ENCODE assay signal across 12 mouse cellular contexts in the genomic region with DNA sequence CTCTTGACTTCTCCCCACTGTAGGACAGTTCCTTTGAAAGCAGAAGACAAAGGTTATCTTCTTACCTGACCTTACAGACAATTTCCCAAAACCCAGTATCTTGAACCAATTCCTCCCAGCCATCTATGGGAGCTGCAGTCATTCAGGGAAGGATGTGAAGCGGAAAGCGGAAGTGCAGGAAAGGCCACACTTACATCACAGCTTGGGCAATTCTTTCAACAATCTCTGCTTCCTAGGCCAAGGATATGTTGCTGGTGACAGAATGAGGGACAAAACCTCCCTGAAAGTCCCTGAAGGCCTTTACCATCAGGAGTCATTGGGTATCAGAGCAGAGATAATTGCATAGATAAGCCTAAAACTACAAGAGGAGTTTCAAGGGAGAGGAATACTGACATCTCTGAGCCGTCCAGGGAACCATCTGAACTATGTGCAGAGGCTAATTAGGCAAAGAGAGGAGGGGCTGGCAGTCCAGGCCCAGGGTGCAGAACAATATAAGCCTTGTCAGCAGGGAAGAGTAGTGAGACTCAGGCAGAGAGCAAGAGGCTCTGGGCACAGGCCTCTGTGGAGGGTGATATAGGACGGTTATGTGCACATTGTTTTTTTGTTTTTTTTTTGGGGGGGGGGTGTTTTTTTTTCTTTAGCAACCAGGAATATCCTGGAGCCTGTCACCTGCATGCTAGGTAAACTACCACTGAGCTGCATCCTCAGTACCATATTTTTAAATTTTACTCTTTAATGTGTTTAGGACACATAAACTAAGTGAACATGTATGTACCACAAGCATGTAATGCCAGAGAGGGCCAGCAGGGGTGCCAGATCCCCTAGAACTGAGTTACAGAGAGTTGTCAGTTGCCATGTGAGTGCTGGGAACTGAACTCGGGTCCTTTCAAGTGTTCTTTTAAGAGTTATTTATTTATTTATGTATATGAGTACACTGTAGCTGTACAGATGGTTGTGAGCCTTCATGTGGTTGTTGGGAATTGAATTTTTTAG. TPM values are rescaled to one million over a fixed set of nuclear protein-coding genes. Genes with fewer than 3 reads are reported as not detected.
DNase-seq lines count a peak whose midpoint lies in the region; ATAC-seq and TF ChIP-seq lines count a peak whose summit lies in the region.
"Had no signal": no experiment of that assay in that cellular context is flagged by ENCODE, and none has a peak within 500 bp of the region (broad histone marks: within the 10 kb centered on the region; RNA-seq: fewer than 3 reads in every experiment).

No protein-coding gene starts in this region.

- H3K4me1 ChIP-seq in liver, adult 2 months (ENCODE audit: control insufficient read depth, insufficient read depth, low read length) = 0 out of 2 replicates have a peak, but pooled peaks cover 1% of the 10 kb centered on the region
- H3K4me1 ChIP-seq in liver, embryonic 12.5 days = peaks cover 52% of the 10 kb centered on the region
- H3K4me1 ChIP-seq in MEL (ENCODE audit: control insufficient read depth in 1 of 2, insufficient read depth in 2 of 2, low read length in 2 of 2) = peaks cover 13 to 29% of the 10 kb centered on the region in 2 experiments

- peak; percentile 34 to 40 for DNase-seq in cerebellum, postnatal 10 days
- no peak for DNase-seq in cerebellum, adult 8-10 months
- DNase-seq in liver, adult 2 months (ENCODE audit: extremely low read depth, low read depth, low spot score) = no peak
- DNase-seq in MEL (ENCODE audit: low read depth, low spot score) = peak; percentile 75
- DNase-seq in urinary bladder, postnatal 36 days (ENCODE audit: low spot score in 2 of 2) = no peak
- DNase-seq in ovary, postnatal 10 days (ENCODE audit: low spot score) = no peak
- DNase-seq: embryo, embryonic 11 days; heart, postnatal 10 days; liver, embryonic 13.5 days; midbrain, embryonic 14.5 days had no signal

- no peak overlapping the region for H3K9ac ChIP-seq in liver, adult 2 months (ENCODE audit: low read depth, low read length)
- no peak overlapping the region for H3K9ac ChIP-seq in liver, embryonic 12.5 days
- no peak overlapping the region for H3K9ac ChIP-seq in MEL (ENCODE audit: control insufficient read depth, low read depth, low read length, poor library complexity, severe bottlenecking)
- H3K9ac ChIP-seq: liver, embryonic 13.5 days had no signal

- H3K4me2 ChIP-seq in liver, embryonic 12.5 days = no peak overlapping the region
- H3K4me2 ChIP-seq: liver, embryonic 13.5 days had no signal

- no peak for TF ChIP-seq EP300 in MEL (IDR thresholded peaks at IDR 0.05; ENCODE audit: low read depth in 1 of 2, low read length in 2 of 2)

- TF ChIP-seq CTCF in liver, adult 2 months (IDR thresholded peaks at IDR 0.05; ENCODE audit: low read depth, low read length) = peak; percentile 4; the same call in 1 of the 2 replicates
- peak; percentile 33 to 46 (median 37); a peak in 5 of 6 replicates for TF ChIP-seq CTCF in MEL (IDR thresholded peaks at IDR 0.05 in 2 of 3, conservative IDR thresholded peaks at IDR 0.05 in 1 of 3; ENCODE audit: control insufficient read depth in 1 of 3, insufficient read depth in 1 of 3, low read depth in 2 of 3, low read length in 3 of 3, poor library complexity in 1 of 3, severe bottlenecking in 1 of 3)

- TF ChIP-seq POLR2A in liver, adult 2 months (IDR thresholded peaks at IDR 0.05; ENCODE audit: extremely low read depth, insufficient read depth, low read length) = no peak
- TF ChIP-seq POLR2A in MEL (IDR thresholded peaks at IDR 0.05; ENCODE audit: control insufficient read depth in 1 of 2, insufficient read depth in 1 of 2, low read depth in 1 of 2, low read length in 2 of 2, poor library complexity in 1 of 2) = no peak

- H3K79me2 ChIP-seq in liver, adult 2 months (ENCODE audit: control insufficient read depth, insufficient read depth, low read length) = no peaks in the 10 kb centered on the region
- H3K79me2 ChIP-seq in MEL (ENCODE audit: control insufficient read depth, insufficient read depth, low read length, poor library complexity) = no peaks in the 10 kb centered on the region

- WGBS in liver, adult 2 months = 88% methylated on average over 5 of the region's 5 CpGs
- 80% methylated on average over 5 of the region's 5 CpGs for WGBS in liver, embryonic 12.5 days (ENCODE audit: insufficient replicate concordance)

- no peaks in the 10 kb centered on the region for H3K27me3 ChIP-seq in liver, adult 2 months (ENCODE audit: control insufficient read depth, insufficient read depth, low read length)
- no peaks in the 10 kb centered on the region for H3K27me3 ChIP-seq in liver, embryonic 12.5 days (replicated peaks)
- H3K27me3 ChIP-seq in MEL (ENCODE audit: control insufficient read depth in 1 of 2, insufficient read depth in 2 of 2, low read length in 2 of 2) = no peaks in the 10 kb centered on the region
- H3K27me3 ChIP-seq: liver, embryonic 13.5 days had no signal

- no peak for TF ChIP-seq RAD21 in MEL (IDR thresholded peaks at IDR 0.05; ENCODE audit: low read depth, low read length)

- no peak overlapping the region for H3K4me3 ChIP-seq in liver, adult 2 months (ENCODE audit: insufficient read depth, low read depth, low read length)
- H3K4me3 ChIP-seq in liver, embryonic 12.5 days = no peak overlapping the region
- no peak overlapping the region for H3K4me3 ChIP-seq in MEL (ENCODE audit: control insufficient read depth in 1 of 2, insufficient read depth in 1 of 2, low read depth in 2 of 2, low read length in 2 of 2)
- H3K4me3 ChIP-seq: liver, embryonic 13.5 days had no signal

- H3K27ac ChIP-seq in liver, adult 2 months (replicated peaks; ENCODE audit: insufficient read depth, low read depth, low read length) = no peak overlapping the region
- no peak overlapping the region for H3K27ac ChIP-seq in liver, embryonic 12.5 days
- H3K27ac ChIP-seq in MEL (ENCODE audit: control insufficient read depth, low read depth, low read length) = no peak overlapping the region
- H3K27ac ChIP-seq: liver, embryonic 13.5 days had no signal

- no peaks in the 10 kb centered on the region for H3K9me3 ChIP-seq in liver, embryonic 12.5 days (replicated peaks)
- H3K9me3 ChIP-seq in MEL (replicated peaks; ENCODE audit: insufficient read depth, low read length) = no peaks in the 10 kb centered on the region

- ATAC-seq in liver, embryonic 12.5 days = no peak
- ATAC-seq in megakaryocyte, adult 5-6 weeks (ENCODE audit: poor library complexity, severe bottlenecking) = peak; percentile 78

- H3K36me3 ChIP-seq in liver, adult 2 months (ENCODE audit: control insufficient read depth, insufficient read depth, low read length) = no peaks in the 10 kb centered on the region
- H3K36me3 ChIP-seq in liver, embryonic 12.5 days = peaks cover 45% of the 10 kb centered on the region
- peaks cover 2 to 23% of the 10 kb centered on the region in 2 experiments; a peak in 3 of 4 replicates for H3K36me3 ChIP-seq in MEL (ENCODE audit: control insufficient read depth in 1 of 2, insufficient read depth in 2 of 2, low read length in 2 of 2)

TF ChIP-seq in MEL, 35 proteins besides CTCF, POLR2A, EP300 and RAD21:
- TF ChIP-seq MEF2A (IDR thresholded peaks at IDR 0.05; ENCODE audit: extremely low read depth, insufficient replicate concordance, low read depth, low read length, poor library complexity, severe bottlenecking) = no peak
- no peak for TF ChIP-seq ZNF384 (IDR thresholded peaks at IDR 0.05; ENCODE audit: low read depth, low read length)
- no peak for TF ChIP-seq NELFE (IDR thresholded peaks at IDR 0.05; ENCODE audit: low read depth, low read length)
- no peak for TF ChIP-seq MXI1 (IDR thresholded peaks at IDR 0.05; ENCODE audit: low read depth, low read length)
- TF ChIP-seq SMC3 (IDR thresholded peaks at IDR 0.05; ENCODE audit: low read depth, low read length) = no peak
- TF ChIP-seq POLR2AphosphoS2 (IDR thresholded peaks at IDR 0.05; ENCODE audit: low read length) = no peak
- no peak for TF ChIP-seq BHLHE40 (IDR thresholded peaks at IDR 0.05; ENCODE audit: borderline replicate concordance, low read depth, low read length)

RNA-seq across cellular contexts. Expression of a gene that starts 26.1 kb away (rescaled TPM):
- 7.2 TPM in 2 replicates for total RNA-seq in liver, adult 2 months (2014; rRNA removed)
- 6.1 and 9.1 TPM in 2 replicates for polyA plus RNA-seq in liver, adult 2 months (2012; rRNA removed)
- 15.0 and 16.1 TPM in 2 replicates for polyA plus RNA-seq in liver, embryonic 12.5 days (2016; fragmentation: Nextera tagmentation; extraction: Ambion mirVana)
- 19.6 and 21.9 TPM in 2 replicates for total RNA-seq in MEL (2012; rRNA removed)
- 10 to 100 TPM in 1 of 2 experiments, not detected in 1; 29.1 TPM for polyA plus RNA-seq in MEL (2012; ENCODE audit: insufficient read depth in 1 of 2, insufficient read length in 2 of 2, low read depth in 1 of 2, low replicate concordance in 2 of 2, missing spikeins in 1 of 2)
- 9.6 and 11.5 TPM in 2 replicates for total RNA-seq in megakaryocyte, adult 5-6 weeks (2015)
- 27.5 and 30.4 TPM in 2 replicates for total RNA-seq in megakaryocyte, adult 5-6 weeks (2017)

RNA-seq across cellular contexts. Expression of a gene that starts 52.7 kb away (rescaled TPM):
- 0.67 and 0.83 TPM in 2 replicates for total RNA-seq in liver, adult 2 months (2014; rRNA removed)
- 0.59 and 0.77 TPM in 2 replicates for polyA plus RNA-seq in liver, adult 2 months (2012; rRNA removed)
- 1.8 and 2.1 TPM in 2 replicates for polyA plus RNA-seq in liver, embryonic 12.5 days (2016; fragmentation: Nextera tagmentation; extraction: Ambion mirVana)
- total RNA-seq in MEL (2012; rRNA removed) = 0.88 and 1.7 TPM in 2 replicates
- 1 to 10 TPM in 1 of 2 experiments, not detected in 1; 2.7 TPM for polyA plus RNA-seq in MEL (2012; ENCODE audit: insufficient read depth in 1 of 2, insufficient read length in 2 of 2, low read depth in 1 of 2, low replicate concordance in 2 of 2, missing spikeins in 1 of 2)
- 1.0 and 3.3 TPM in 2 replicates for total RNA-seq in megakaryocyte, adult 5-6 weeks (2015)
- total RNA-seq in megakaryocyte, adult 5-6 weeks (2017) = 2.6 and 3.8 TPM in 2 replicates

Comparison
In these comparisons a context has a peak if more than half of its experiments do, and no peak if none do; other contexts are left out.
1. DNase-seq: peak in cerebellum, postnatal 10 days (2 of 2) and MEL (single experiment); none in cerebellum, adult 8-10 months (single experiment), liver, adult 2 months (single experiment), urinary bladder, postnatal 36 days (0 of 2) and ovary, postnatal 10 days (single experiment).